Mouse (Mus musculus): ENCODE results near the gene Prdm11.

- no peak for TF ChIP-seq CTCF (IDR thresholded peaks at IDR 0.05; ENCODE audit: low read depth, low read length)
- no peak for TF ChIP-seq TAL1 (conservative IDR thresholded peaks at IDR 0.05; ENCODE audit: low read depth, low read length)
- TF ChIP-seq GATA1 (IDR thresholded peaks at IDR 0.05; ENCODE audit: borderline replicate concordance, low read length), result no peak
These were observed 35.1 kb upstream of the Prdm11 start for GRCm38 (mm10) chr2:93080871-93081608.

All from G1E (cell line).